Mouse (Mus musculus) heart, adult 2 months (tissue): ENCODE results near the gene March8. TPM values are rescaled to one million over a fixed set of nuclear protein-coding genes. Genes with fewer than 3 reads are reported as not detected.

ENCODE experiments used
- DNase-seq, 2 experiments: peaks; one replicate each; pipeline ENCODE4 v3.0.0; 2021
- H3K27ac ChIP-seq: fragments of 200-600 bp; 2 replicates; pipeline ENCODE4 v1.8.1; 2022
- H3K27me3 ChIP-seq: fragments of 200-500 bp; 2 replicates; pipeline ENCODE4 v1.6.1; 2012; ENCODE audit warnings: mild to moderate bottlenecking, low read length, inconsistent platforms, mixed read lengths; ENCODE audit not compliant: control insufficient read depth, insufficient read depth
- H3K36me3 ChIP-seq: fragments of 200-500 bp; 2 replicates; pipeline ENCODE4 v1.6.1; 2012; ENCODE audit warnings: low read length, inconsistent platforms; ENCODE audit not compliant: control insufficient read depth, insufficient read depth
- H3K4me1 ChIP-seq: fragments of 200-500 bp; 2 replicates; pipeline ENCODE4 v1.6.1; 2011; ENCODE audit warnings: low read length; ENCODE audit not compliant: control insufficient read depth, insufficient read depth
- H3K4me3 ChIP-seq: fragments of 200-600 bp; 2 replicates; pipeline ENCODE4 v1.8.1; 2022
- H3K79me2 ChIP-seq: fragments of 200-500 bp; replicated peaks from 2 replicates; pipeline ENCODE4 v1.6.1; 2012; ENCODE audit warnings: mild to moderate bottlenecking, inconsistent platforms, low read length, moderate library complexity, mixed read lengths; ENCODE audit not compliant: control insufficient read depth, insufficient read depth
- H3K9ac ChIP-seq: fragments of 200-500 bp; 2 replicates; pipeline ENCODE4 v1.6.1; 2012; ENCODE audit warnings: low read depth, mild to moderate bottlenecking, control low read depth, inconsistent platforms, low read length, mixed read lengths
- CTCF ChIP-seq: fragments of 200-600 bp; IDR thresholded peaks from 2 replicates; pipeline ENCODE4 v1.8.1; 2022; ENCODE audit warnings: antibody characterized with exemption, mild to moderate bottlenecking, moderate library complexity
- EP300 ChIP-seq: fragments of 200-500 bp; IDR thresholded peaks from 2 replicates; pipeline ENCODE4 v1.6.1; 2011; ENCODE audit warnings: low read depth, low read length, control low read depth; ENCODE audit not compliant: insufficient read depth
- POLR2A ChIP-seq: fragments of 200-500 bp; IDR thresholded peaks from 2 replicates; pipeline ENCODE4 v1.6.1; 2011; ENCODE audit warnings: mild to moderate bottlenecking, low read depth, low read length, control low read depth; ENCODE audit not compliant: insufficient read depth
- WGBS: fragments of 180-500 bp; shearing (Covaris S2); methylation state at CpG from one replicate; pipeline ENCODE4 v1.1.7; 2018; 5-methylcytosine and 5-hydroxymethylcytosine counted together
- intact Hi-C: fragments of 180-260 bp; cut with DNase I; formaldehyde crosslinking; loops from one replicate; pipeline ENCODE4 v1.15.1; 2025
- polyA plus RNA-seq: library from polyadenylated mRNA; depleted of rRNA; stranded (reverse); fragments of >200 nt; gene quantifications from 2 replicates; pipeline ENCODE4 v1.2.3, GENCODE M21; 2012
- total RNA-seq, 2 experiments: library from RNA; stranded (reverse); gene quantifications; 2 replicates each; pipeline ENCODE4 v1.2.3; 2021

Gene March8
- total and polyA plus RNA-seq, 3 experiments = 27.8 to 43.9 (median 38.4) TPM

GRCm38 (mm10) chr6:116406152-116406551, 68.3 kb downstream of the March8 start:
- Histone ChIP-seq H3K4me3 (no peak overlapping the region), H3K4me1 (no peaks in the 10 kb centered on the region), H3K9ac (no peak overlapping the region), H3K79me2 (no peaks in the 10 kb centered on the region), H3K27me3 (no peaks in the 10 kb centered on the region), H3K36me3 (no peaks in the 10 kb centered on the region), H3K27ac (no peak overlapping the region)
- DNase-seq = no peak
- TF ChIP-seq EP300 (no peak), CTCF (no peak), POLR2A (no peak)
- 53% methylated on average over 2 of the region's 2 CpGs for WGBS
- intact Hi-C loops = no loop called here

- Histone ChIP-seq H3K36me3 (no peaks in the 10 kb centered on the region), H3K79me2 (no peaks in the 10 kb centered on the region), H3K4me3 (no peak overlapping the region), H3K4me1 (no peaks in the 10 kb centered on the region), H3K27ac (no peak overlapping the region), H3K9ac (no peak overlapping the region), H3K27me3 (no peaks in the 10 kb centered on the region)
- WGBS = 76% methylated on average over 5 of the region's 5 CpGs
- intact Hi-C loops = no loop called here
- no peak for TF ChIP-seq CTCF
- no peak for TF ChIP-seq EP300
- TF ChIP-seq POLR2A = no peak
- DNase-seq = no peak
Measured at GRCm38 (mm10) chr6:116406680-116407079, 68.9 kb downstream of the March8 start.

- H3K36me3 ChIP-seq = no peaks in the 10 kb centered on the region
- DNase-seq = no peak
- H3K79me2 ChIP-seq = no peaks in the 10 kb centered on the region
- H3K27ac ChIP-seq = no peak overlapping the region
- H3K27me3 ChIP-seq = no peaks in the 10 kb centered on the region
- intact Hi-C loops = no loop called here
- 94% methylated on average over 4 of the region's 4 CpGs for WGBS
- H3K9ac ChIP-seq = no peak overlapping the region
- H3K4me3 ChIP-seq = no peak overlapping the region
- H3K4me1 ChIP-seq = no peaks in the 10 kb centered on the region
- TF ChIP-seq POLR2A (no peak), CTCF (no peak), EP300 (no peak)
Measured at GRCm38 (mm10) chr6:116407216-116407615, 69.4 kb downstream of the March8 start.

- H3K79me2 ChIP-seq = no peaks in the 10 kb centered on the region
- H3K27me3 ChIP-seq = no peaks in the 10 kb centered on the region
- no peak for DNase-seq
- no peaks in the 10 kb centered on the region for H3K36me3 ChIP-seq
- no peaks in the 10 kb centered on the region for H3K4me1 ChIP-seq
- TF ChIP-seq EP300 (no peak), CTCF (no peak), POLR2A (no peak)
- intact Hi-C loops = no loop called here
- WGBS = 81% methylated on average over 6 of the region's 6 CpGs
- H3K4me3 ChIP-seq = no peak overlapping the region
- H3K9ac ChIP-seq = no peak overlapping the region
- H3K27ac ChIP-seq = no peak overlapping the region
Measured at GRCm38 (mm10) chr6:116407956-116408657, 70.3 kb downstream of the March8 start.

GRCm38 (mm10) chr6:116410436-116410835, 72.6 kb downstream of the March8 start:
- Histone ChIP-seq H3K27me3 (no peaks in the 10 kb centered on the region), H3K79me2 (no peaks in the 10 kb centered on the region), H3K36me3 (no peaks in the 10 kb centered on the region), H3K27ac (no peak overlapping the region), H3K4me1 (no peaks in the 10 kb centered on the region), H3K9ac (no peak overlapping the region), H3K4me3 (no peak overlapping the region)
- DNase-seq = no peak
- 97% methylated on average over 10 of the region's 10 CpGs for WGBS
- intact Hi-C loops = no loop called here
- TF ChIP-seq CTCF (no peak), POLR2A (no peak), EP300 (no peak)

GRCm38 (mm10) chr6:116411716-116412115, 73.9 kb downstream of the March8 start:
- WGBS = 84% methylated on average over 3 of the region's 3 CpGs
- DNase-seq = no peak
- TF ChIP-seq EP300 (no peak), CTCF (no peak), POLR2A (no peak)

More at GRCm38 (mm10) chr6:116411716-116412115, 73.9 kb downstream of the March8 start:
- Histone ChIP-seq H3K9ac (no peak overlapping the region), H3K27me3 (no peaks in the 10 kb centered on the region), H3K27ac (no peak overlapping the region), H3K4me3 (no peak overlapping the region), H3K79me2 (no peaks in the 10 kb centered on the region), H3K36me3 (no peaks in the 10 kb centered on the region), H3K4me1 (no peaks in the 10 kb centered on the region)
- intact Hi-C loops = no loop called here
